ENCODE assay signal across 8 mouse cellular contexts in genomic region chr5:118477131-118478119, GRCm38 (mm10).
DNase-seq lines count a peak whose midpoint lies in the region; ATAC-seq and TF ChIP-seq lines count a peak whose summit lies in the region.

No protein-coding gene starts in this region.

- TF ChIP-seq POLR2A in thymus, adult 2 months (IDR thresholded peaks at IDR 0.05; ENCODE audit: control insufficient read depth, extremely low read depth, insufficient read depth, low read length, poor library complexity) = no peak

- WGBS in thymus, adult 2 months = 27% methylated on average over 19 of the region's 19 CpGs
- 46% methylated on average over 19 of the region's 19 CpGs for WGBS in heart, embryonic 15.5 days
- WGBS in liver, postnatal 0 days (ENCODE audit: insufficient replicate concordance) = 39% methylated on average over 19 of the region's 19 CpGs

- no peaks in the 10 kb centered on the region for H3K27me3 ChIP-seq in thymus, adult 2 months (ENCODE audit: control insufficient read depth, insufficient read depth, low read length)
- H3K27me3 ChIP-seq in heart, embryonic 15.5 days = no peaks in the 10 kb centered on the region
- H3K27me3 ChIP-seq in liver, postnatal 0 days (ENCODE audit: insufficient read depth, low read length) = no peaks in the 10 kb centered on the region

- no peaks in the 10 kb centered on the region for H3K36me3 ChIP-seq in thymus, adult 2 months (ENCODE audit: control insufficient read depth, insufficient read depth, low read length)
- H3K36me3 ChIP-seq in heart, embryonic 15.5 days = no peaks in the 10 kb centered on the region
- no peaks in the 10 kb centered on the region for H3K36me3 ChIP-seq in liver, postnatal 0 days (replicated peaks; ENCODE audit: insufficient read depth, low read length)

- no peak overlapping the region for H3K4me3 ChIP-seq in thymus, adult 2 months (ENCODE audit: control insufficient read depth, insufficient read depth, low read length)
- H3K4me3 ChIP-seq in heart, embryonic 15.5 days = peak overlapping the region; percentile 38
- peak overlapping the region; percentile 13; the same call in 1 of the 2 replicates for H3K4me3 ChIP-seq in liver, postnatal 0 days (ENCODE audit: low read depth, low read length)

- ATAC-seq in heart, embryonic 15.5 days (replicated peaks; ENCODE audit: insufficient number of reproducible peaks, insufficient read depth, low FRiP score, low read depth) = no peak
- no peak for ATAC-seq in liver, postnatal 0 days

- H3K27ac ChIP-seq in thymus, adult 2 months (ENCODE audit: control insufficient read depth, insufficient read depth, low read length) = peak overlapping the region; percentile 80
- peak overlapping the region; percentile 20 for H3K27ac ChIP-seq in heart, embryonic 15.5 days
- H3K27ac ChIP-seq in liver, postnatal 0 days (ENCODE audit: low read depth) = peak overlapping the region; percentile 60

- H3K4me1 ChIP-seq in thymus, adult 2 months (replicated peaks; ENCODE audit: control insufficient read depth, insufficient read depth, low read length) = peaks cover 42% of the 10 kb centered on the region
- peaks cover 38% of the 10 kb centered on the region for H3K4me1 ChIP-seq in heart, embryonic 15.5 days (replicated peaks)
- H3K4me1 ChIP-seq in liver, postnatal 0 days (ENCODE audit: insufficient read depth) = peaks cover 52% of the 10 kb centered on the region

- no peaks in the 10 kb centered on the region for H3K9me3 ChIP-seq in heart, embryonic 15.5 days (replicated peaks)
- H3K9me3 ChIP-seq in liver, postnatal 0 days (ENCODE audit: low read length) = no peaks in the 10 kb centered on the region

- no peak for TF ChIP-seq CTCF in thymus, adult 2 months (IDR thresholded peaks at IDR 0.05; ENCODE audit: borderline replicate concordance, control insufficient read depth, extremely low read depth, insufficient read depth, low read length, poor library complexity)
- no peak for TF ChIP-seq CTCF in liver, postnatal 0 days (IDR thresholded peaks at IDR 0.05; ENCODE audit: low read depth)

- no peak for TF ChIP-seq EP300 in liver, postnatal 0 days (IDR thresholded peaks at IDR 0.05; ENCODE audit: low read depth)

- H3K4me2 ChIP-seq in heart, embryonic 15.5 days = peak overlapping the region; percentile 64
- peak overlapping the region; percentile 68 for H3K4me2 ChIP-seq in liver, postnatal 0 days (ENCODE audit: low read depth, low read length)

- DNase-seq in thymus, adult 2 months = peak; percentile 55
- no peak for DNase-seq in thymus, adult 18-20 months
- DNase-seq in liver, postnatal 0 days = peak; percentile 46
- DNase-seq in urinary bladder, postnatal 25 days (ENCODE audit: low spot score) = no peak
- DNase-seq in adrenal gland, adult 8-10 months = no peak
- DNase-seq in adrenal gland, postnatal 36 days = no peak
- no peak for DNase-seq in right cerebral cortex, postnatal 25 days

- H3K9ac ChIP-seq in heart, embryonic 15.5 days = no peak overlapping the region
- peak overlapping the region; percentile 42; the same call in 1 of the 2 replicates for H3K9ac ChIP-seq in liver, postnatal 0 days (replicated peaks)

Comparison
In these comparisons a context has a peak if more than half of its experiments do, and no peak if none do; other contexts are left out.
1. DNase-seq: peak in thymus, adult 2 months (single experiment) and liver, postnatal 0 days (single experiment); none in thymus, adult 18-20 months (0 of 2), urinary bladder, postnatal 25 days (single experiment), adrenal gland, adult 8-10 months (single experiment), adrenal gland, postnatal 36 days (0 of 2) and right cerebral cortex, postnatal 25 days (single experiment).
2. H3K27ac ChIP-seq: peak in every context shown above with its lines; median percentile 80 in thymus, adult 2 months; 60 in liver, postnatal 0 days; 20 in heart, embryonic 15.5 days.